Mouse (Mus musculus) C3H10T1/2 (cell line): ENCODE data around the gene Cdiptos. TPM values are rescaled to one million over a fixed set of nuclear protein-coding genes. Genes with fewer than 3 reads are reported as not detected.

Experiments used
- polyA plus RNA-seq, 2 experiments: library from polyadenylated mRNA; unstranded; fragments of >200 nt; fragmentation: generic; extraction: Trizol; gene quantifications; one replicate each; pipeline ENCODE4 v1.2.1; 2012; ENCODE audit warnings: missing spikeins in 2 of 2

The Cdiptos gene
- polyA plus RNA-seq: under 1 TPM; 0.47 to 0.64 TPM

GRCm38 (mm10) chr7:126975950-126976866 is at the start of gene Cdiptos:
TSS of gene Cdiptos (minus strand) at chr7:126976098.

GRCm38 (mm10) chr7:127020901-127021562 is 45.1 kb upstream of the Cdiptos start, which contains the start of the genes Gm42742 and Prrt2:
TSS of gene Gm42742 (minus strand) at chr7:127021097.
TSS of gene Prrt2 (minus strand) at chr7:127021211.

GRCm38 (mm10) chr7:127016971-127017949 is 41.4 kb upstream of the Cdiptos start, which contains the start of gene Pagr1a:
TSS of gene Pagr1a (minus strand) at chr7:127017352.

GRCm38 (mm10) chr7:127016481-127016485 is 40.4 kb upstream of the Cdiptos start, which contains the start of gene Pagr1b:
TSS of gene Pagr1b (minus strand) at chr7:127016484.

DNA sequence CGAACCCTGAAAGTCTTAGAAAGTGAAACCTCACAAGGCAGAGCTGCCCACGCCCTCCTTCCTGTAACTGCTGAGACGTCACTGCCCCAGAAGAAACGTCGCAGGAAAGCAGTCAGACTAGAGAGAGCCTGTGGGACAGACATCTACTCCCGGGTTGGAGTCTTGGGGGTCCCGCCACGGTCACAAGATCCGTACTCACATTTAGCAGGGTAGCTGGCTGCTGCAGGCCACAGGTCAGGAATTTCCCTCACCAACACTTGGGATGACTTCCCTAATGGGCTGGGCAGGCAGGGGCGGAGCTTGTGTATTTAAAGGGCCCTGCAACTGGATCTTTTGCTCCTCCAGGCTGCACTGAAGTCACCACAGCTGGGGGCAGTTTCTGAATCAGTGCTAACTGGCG is 38.4 kb upstream of the Cdiptos start, which contains the start of gene Mvp:
Gene Mvp, minus strand, starts transcription at position 302 of the 400 bp plus-strand sequence.

DNA sequence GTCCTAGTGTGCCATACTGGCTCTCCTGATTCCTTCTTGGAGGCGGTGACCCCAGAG is 177 bp downstream of the Cdiptos start, which contains the start of gene Cdipt:
Gene Cdipt, plus strand, starts transcription at position 22 of the 57 bp plus-strand sequence.

DNA sequence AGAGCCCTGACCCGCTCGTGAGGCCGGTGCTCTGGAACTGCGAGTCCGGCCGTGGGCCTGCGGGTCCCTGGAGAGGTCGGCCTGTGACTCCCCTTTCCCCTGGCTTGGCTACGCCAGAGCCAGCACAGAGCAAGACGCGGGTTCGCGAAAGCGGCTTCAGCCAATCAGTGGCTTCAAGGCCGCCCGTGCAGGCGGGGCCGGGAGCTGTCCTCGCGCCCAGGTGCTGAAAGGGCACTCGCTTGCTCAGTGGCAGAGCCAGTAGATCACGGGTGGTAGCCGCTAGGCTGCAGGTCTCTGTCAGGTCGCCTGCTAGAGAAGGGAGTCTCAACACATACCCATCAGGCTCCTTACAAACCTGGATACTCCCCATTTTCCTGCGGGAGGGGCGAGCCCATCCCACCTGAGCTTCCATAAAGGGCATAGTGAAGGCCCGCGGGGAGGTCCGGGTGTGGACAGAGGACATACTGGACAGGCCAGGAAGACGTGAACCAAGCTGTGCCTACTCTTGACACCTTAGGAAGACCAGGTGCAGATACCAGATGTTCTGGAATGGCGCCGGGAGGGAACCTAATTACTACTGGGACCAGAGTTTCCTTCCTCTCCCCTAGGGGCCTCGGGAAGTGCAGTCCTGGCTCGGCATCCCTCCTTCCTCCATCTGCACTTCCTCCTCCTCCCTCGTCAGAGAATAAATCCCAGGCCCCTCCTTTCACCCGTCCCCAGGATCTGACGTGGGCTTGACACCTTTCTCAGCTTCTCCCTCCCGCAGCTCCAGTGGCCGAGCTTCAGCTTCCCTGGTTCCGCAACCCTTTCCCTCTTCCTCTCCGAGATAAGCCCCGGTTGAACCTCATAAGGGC is 25.9 kb downstream of the Cdiptos start, which contains the start of gene Sez6l2:
Gene Sez6l2, plus strand, starts transcription at position 771 of the 854 bp plus-strand sequence.

GRCm38 (mm10) chr7:126949403-126949792 is 26.5 kb downstream of the Cdiptos start, which contains the start of gene Asphd1:
TSS of gene Asphd1 (minus strand) at chr7:126949582.

DNA sequence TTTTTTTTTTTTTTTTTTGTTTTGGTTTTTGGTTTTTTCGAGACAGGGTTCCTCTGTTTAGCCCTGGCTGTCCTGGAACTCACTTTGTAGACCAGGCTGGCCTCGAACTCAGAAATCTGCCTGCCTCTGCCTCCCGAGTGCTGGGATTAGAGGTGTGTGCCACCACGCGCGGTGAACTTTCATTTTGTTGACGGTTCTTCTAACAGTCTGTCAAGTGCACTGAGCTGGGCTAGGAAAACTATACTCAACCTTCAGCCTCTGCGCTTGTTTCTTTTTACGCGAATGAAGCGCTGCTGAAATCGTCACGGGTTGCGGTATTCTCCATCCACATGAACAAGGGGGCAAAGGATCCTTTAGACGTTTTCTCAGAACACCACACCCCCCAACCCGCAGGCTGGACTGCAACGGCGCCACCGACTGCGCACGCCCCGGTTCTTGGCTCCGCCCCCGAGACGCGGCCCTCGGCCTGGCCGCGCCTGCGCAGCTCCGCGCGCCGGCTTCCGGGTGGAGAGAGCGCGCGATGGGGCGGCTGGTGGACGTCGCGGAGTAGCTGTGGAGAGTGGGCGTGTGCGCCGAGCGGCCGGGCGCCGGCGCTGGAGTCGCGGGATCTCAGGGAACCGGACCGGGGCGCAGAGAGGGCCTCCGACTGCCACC is 47.4 kb downstream of the Cdiptos start, which contains the start of gene Kctd13:
Gene Kctd13, plus strand, starts transcription at position 496 of the 654 bp plus-strand sequence.

DNA sequence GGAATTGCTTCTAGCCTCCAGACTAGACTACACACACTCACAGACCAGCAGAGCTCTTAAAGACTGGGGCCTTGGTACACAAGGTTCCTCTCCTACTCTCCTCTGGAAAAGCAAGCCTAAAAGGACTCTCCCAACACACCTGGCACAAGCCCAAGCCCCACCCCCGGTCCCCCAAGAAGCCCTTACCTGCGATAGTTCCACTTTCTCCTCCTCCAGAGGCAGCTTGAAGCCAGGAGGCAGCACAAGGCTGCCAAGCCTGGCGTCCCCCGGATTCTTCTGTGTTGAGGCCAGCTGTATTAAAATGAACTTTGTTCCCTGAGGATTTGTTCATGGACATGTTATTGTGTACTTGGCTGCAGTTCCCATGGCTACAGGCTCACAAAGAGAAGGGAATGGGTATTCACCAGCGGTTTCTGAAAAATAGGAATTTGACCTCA is 53.3 kb downstream of the Cdiptos start, which contains the start of gene Tmem219:
Gene Tmem219, minus strand, starts transcription at position 294 of the 437 bp plus-strand sequence.

Other genes with a start within 250 kb of the Cdiptos start
- gene Mapk3, start 216.5 kb downstream of the Cdiptos start, polyA plus RNA-seq: 100 to 1,000 TPM; 144 to 277 TPM
- 1 to 10 TPM in 1 of 2 experiments, under 1 TPM in 1; 0.20 to 4.2 TPM for gene Gdpd3, start 209.8 kb downstream of the Cdiptos start, polyA plus RNA-seq
- 100 to 1,000 TPM in 1 of 2 experiments, 10 to 100 TPM in 1; 18.7 to 138 TPM for gene Ypel3, start 199.1 kb downstream of the Cdiptos start, polyA plus RNA-seq
- under 1 TPM; 0.01 to 0.58 TPM for gene Tbx6, start 194.6 kb downstream of the Cdiptos start, polyA plus RNA-seq
- 100 to 1,000 TPM; 126 TPM for gene Ppp4c, start 183.6 kb downstream of the Cdiptos start, polyA plus RNA-seq
- gene Fam57b, start 178.4 kb downstream of the Cdiptos start, polyA plus RNA-seq: under 1 TPM; 0.08 TPM
- not detected for gene 4930451I11Rik, start 144.5 kb downstream of the Cdiptos start, polyA plus RNA-seq
- not detected for gene Doc2a, start 128.7 kb downstream of the Cdiptos start, polyA plus RNA-seq
- 10 to 100 TPM; 10.8 to 24.2 TPM for gene Hirip3, start 114.1 kb downstream of the Cdiptos start, polyA plus RNA-seq
- 10 to 100 TPM; 65.9 to 98.4 TPM for gene Ino80e, start 113.7 kb downstream of the Cdiptos start, polyA plus RNA-seq
- gene Taok2, start 91.4 kb downstream of the Cdiptos start, polyA plus RNA-seq: 10 to 100 TPM; 10.1 to 53.2 TPM
- gene Tmem219, start 53.2 kb downstream of the Cdiptos start, polyA plus RNA-seq: 10 to 100 TPM; 27.0 to 35.9 TPM
- gene Kctd13, start 47.2 kb downstream of the Cdiptos start, polyA plus RNA-seq: 10 to 100 TPM in 1 of 2 experiments, 1 to 10 TPM in 1; 5.7 to 11.3 TPM
- under 1 TPM; 0.02 to 0.05 TPM for gene Asphd1, start 26.5 kb downstream of the Cdiptos start, polyA plus RNA-seq
- gene Sez6l2, start 25.5 kb downstream of the Cdiptos start, polyA plus RNA-seq: under 1 TPM; 0.04 to 0.25 TPM
- gene Cdipt, start 184 bp downstream of the Cdiptos start, polyA plus RNA-seq: 10 to 100 TPM; 88.2 to 97.1 TPM
- 10 to 100 TPM; 49.1 to 81.7 TPM for gene Mvp, start 38.5 kb upstream of the Cdiptos start, polyA plus RNA-seq
- under 1 TPM in 1 of 2 experiments, not detected in 1; 0.55 TPM for gene Pagr1b, start 40.4 kb upstream of the Cdiptos start, polyA plus RNA-seq
- 10 to 100 TPM; 14.8 to 18.0 TPM for gene Pagr1a, start 41.3 kb upstream of the Cdiptos start, polyA plus RNA-seq
- gene Gm42742, start 45.0 kb upstream of the Cdiptos start, polyA plus RNA-seq: 10 to 100 TPM; 28.7 to 44.7 TPM
- under 1 TPM in 1 of 2 experiments, not detected in 1; 0.44 TPM for gene Prrt2, start 45.1 kb upstream of the Cdiptos start, polyA plus RNA-seq
- gene Maz, start 50.9 kb upstream of the Cdiptos start, polyA plus RNA-seq: 100 to 1,000 TPM; 130 to 150 TPM
- gene Kif22, start 66.4 kb upstream of the Cdiptos start, polyA plus RNA-seq: 10 to 100 TPM; 51.4 to 57.4 TPM
- gene Zg16, start 111.2 kb upstream of the Cdiptos start, polyA plus RNA-seq: not detected
- under 1 TPM; 0.08 to 0.25 TPM for gene AI467606, start 115.3 kb upstream of the Cdiptos start, polyA plus RNA-seq
- under 1 TPM in 1 of 2 experiments, not detected in 1; 0.11 TPM for gene Qprt, start 146.1 kb upstream of the Cdiptos start, polyA plus RNA-seq
- 1 to 10 TPM; 2.9 to 7.1 TPM for gene Spn, start 161.7 kb upstream of the Cdiptos start, polyA plus RNA-seq
- gene Cd2bp2, start 220.0 kb upstream of the Cdiptos start, polyA plus RNA-seq: 10 to 100 TPM; 39.6 to 40.3 TPM
- gene Tbc1d10b, start 232.4 kb upstream of the Cdiptos start, polyA plus RNA-seq: 10 to 100 TPM; 29.3 to 41.2 TPM
- 1 to 10 TPM in 1 of 2 experiments, under 1 TPM in 1; 0.81 to 2.0 TPM for gene Mylpf, start 232.8 kb upstream of the Cdiptos start, polyA plus RNA-seq